Mouse (Mus musculus) thymus, postnatal 25 days (tissue): ENCODE measurements around the gene Aire.
A peak's percentile ranks its signal among the peaks of the same experiment; 100 is the strongest.
"Not testable (repeated sequence)": the region's sequence is repeated elsewhere in the genome, so short reads cannot be mapped to it uniquely, and the experiment has no call there.

Source experiments
- DNase-seq: peaks from one replicate; pipeline ENCODE4 v3.0.0; 2022

Aire gene

GRCm38 (mm10) chr10:78049519-78050035, 6.2 kb upstream of the Aire start:
- DNase-seq = no peak

DNA sequence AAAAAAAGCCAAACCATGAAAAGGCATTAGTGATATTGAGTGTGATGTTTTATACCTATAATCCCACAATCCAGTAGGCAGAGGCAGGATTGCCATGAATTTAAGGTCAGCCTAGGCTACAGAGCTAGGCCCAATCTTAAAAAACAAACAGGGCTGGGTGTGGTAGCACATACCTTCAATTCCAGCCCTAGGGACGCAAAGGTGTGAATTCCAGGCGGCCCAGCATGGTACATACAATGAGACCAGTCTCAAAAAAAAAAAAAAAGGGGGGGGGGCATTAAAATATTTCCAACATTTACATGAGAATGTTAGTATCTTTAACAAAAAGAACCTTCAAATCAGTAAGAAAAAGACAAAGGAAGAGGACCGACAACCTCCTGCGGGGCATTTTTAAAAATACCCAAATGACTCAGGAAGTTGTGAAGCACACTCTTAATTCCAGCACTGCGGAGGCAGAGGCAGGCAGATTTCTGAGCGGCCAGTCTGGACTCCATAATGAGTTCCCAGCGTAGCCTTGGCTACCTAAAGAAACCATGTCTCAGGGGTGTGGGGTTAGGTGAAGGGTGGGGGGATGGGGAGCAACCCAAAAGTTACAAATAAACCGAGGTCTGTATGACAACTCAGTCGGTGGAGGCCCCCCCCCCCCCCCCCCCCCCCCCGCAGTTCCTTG, 4.8 kb upstream of the Aire start:
- DNase-seq = no peak

DNA sequence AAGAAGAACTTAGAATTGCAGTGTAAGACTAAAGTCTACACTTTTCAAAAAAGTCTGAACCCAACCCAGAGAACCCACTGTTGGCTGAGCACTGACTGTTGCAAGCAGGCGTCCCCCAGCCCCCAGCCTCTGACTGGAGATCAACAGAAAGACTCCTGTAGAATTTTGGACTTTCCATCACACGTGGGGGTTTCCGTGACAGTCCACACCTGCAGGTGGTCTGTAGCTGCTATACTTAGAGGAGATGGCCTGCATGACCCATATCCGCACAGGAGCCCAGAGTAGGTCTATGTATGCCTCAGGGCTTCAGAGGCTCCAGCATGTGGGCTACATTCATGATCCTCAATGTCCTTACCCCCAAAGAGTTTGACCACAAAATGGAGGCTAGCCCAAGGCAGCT, 3.0 kb upstream of the Aire start:
- DNase-seq = no peak

DNA sequence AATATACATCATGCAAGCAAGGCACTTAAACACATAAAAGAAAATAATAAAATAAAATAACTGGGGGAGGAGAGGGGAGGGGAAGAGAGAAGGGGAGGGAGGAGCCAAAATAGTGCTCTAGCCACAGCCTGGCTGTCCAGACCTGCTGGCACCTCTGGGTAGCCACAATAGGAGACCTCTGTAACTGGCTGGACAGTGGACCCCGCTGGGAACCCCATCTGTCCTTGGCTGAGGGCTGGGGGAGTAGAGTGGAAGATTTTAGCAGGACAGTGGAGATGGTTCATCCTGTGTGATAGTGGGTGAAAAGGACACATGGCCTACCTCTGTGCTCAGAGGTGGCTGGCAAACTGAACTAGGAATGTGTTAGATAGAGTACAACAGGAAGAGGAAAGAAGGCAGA, 1.1 kb upstream of the Aire start:
- DNase-seq = no peak

DNA sequence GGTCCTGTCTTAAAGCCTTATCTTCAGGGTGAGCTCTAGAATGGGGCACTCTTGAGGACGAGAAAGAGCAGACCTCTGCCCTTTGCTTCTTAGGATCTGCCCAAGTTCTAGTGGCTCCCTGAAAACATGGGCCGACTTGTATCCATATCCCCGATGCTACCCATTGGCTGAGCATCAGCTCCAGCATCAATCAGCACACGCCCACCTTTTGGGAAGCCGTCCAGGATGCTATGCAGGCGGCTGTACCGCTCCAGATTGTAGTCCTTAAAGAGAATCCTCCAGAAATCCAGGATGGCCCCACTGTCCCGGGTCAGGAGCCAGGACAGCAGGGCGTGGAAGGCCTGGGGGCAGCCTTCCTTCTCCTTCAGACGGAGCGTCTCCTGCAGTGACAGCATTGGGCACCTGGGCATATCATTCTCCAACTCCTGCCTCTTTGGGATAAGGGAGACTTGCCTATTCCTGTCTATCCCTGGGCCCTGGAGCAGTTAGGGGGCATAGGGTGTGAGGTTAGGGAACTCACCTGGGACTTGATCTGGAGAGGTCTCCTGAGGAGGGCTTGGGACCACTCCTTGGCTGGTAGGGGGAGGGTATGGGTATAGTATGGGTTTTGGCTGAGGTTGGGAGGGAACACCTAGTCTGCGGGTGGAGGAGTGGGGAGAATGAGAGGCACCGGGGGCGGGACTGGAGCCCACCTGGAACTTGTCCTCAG, 559 bp downstream of the Aire start:
- DNase-seq = no peak

DNA sequence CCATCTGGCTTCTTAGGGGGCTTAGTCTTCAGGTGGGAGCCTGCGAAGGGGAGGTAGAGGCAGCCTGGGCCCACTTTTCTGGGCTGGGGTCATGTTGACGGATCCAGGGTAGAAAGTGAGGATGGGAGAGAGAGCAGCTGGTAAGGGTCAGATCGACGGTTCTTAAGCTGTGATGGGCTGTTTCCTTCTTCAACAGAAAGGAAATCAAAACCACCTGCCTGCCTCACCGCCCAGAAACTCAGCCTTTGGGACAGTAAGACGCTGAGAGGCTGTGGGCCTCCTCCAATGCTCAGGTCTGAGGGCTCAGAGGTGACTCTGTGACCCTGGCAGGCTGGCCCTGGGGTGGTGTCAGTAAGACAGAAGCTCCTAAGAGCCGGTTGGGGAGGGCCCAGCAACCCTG, 1.3 kb downstream of the Aire start:
- no peak for DNase-seq

GRCm38 (mm10) chr10:78041647-78042046, 1.8 kb downstream of the Aire start, which contains the start of gene Dnmt3l:
Gene Dnmt3l, plus strand, starts transcription at chr10:78041947.
- DNase-seq = no peak

DNA sequence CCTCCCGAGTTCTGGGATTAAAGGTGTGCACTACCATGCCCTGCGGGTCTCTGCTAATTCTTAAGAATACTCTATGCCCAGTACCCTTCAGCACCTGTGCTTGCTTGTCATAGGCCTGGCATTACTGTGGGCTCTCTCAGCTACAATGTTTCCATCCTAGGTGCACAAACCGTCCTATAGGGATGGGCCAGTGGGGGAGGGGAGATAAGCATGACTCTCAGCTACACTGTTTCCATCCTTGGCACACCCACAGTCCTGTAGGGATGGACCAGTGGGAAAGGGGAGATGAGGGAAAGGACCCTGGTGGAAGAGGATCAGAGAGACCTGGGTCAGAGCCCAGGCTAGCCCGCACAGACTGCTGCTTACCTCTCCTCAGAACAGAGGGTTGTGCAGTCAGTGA, 6.3 kb downstream of the Aire start:
- no peak for DNase-seq

GRCm38 (mm10) chr10:78031987-78032386, 11.4 kb downstream of the Aire start:
- DNase-seq = no peak

DNA sequence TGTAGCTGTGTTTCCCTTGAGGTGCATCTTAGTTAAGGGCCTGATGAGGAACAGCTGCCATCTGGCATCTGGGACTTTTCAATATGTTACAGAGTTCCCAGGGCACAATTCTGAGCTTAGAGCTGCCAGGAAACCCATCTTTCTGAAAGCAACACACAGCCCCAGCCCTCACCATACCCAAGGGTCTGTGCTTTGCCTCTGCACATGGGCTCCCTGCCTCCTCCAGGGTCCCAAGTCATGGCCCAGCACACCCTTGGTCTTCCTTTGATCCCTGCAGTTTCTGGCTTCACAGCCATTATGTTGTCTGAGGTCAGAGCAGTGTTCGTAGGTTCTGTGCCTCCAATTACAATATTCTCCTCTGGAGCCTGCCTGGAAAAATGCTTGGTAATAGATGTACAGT, 14.3 kb downstream of the Aire start:
- DNase-seq = no peak

- peak; percentile 64 for DNase-seq
Observed at GRCm38 (mm10) chr10:78028129-78028528, 15.3 kb downstream of the Aire start.

GRCm38 (mm10) chr10:78025453-78025852, 18.0 kb downstream of the Aire start:
- DNase-seq = not testable (repeated sequence)

DNA sequence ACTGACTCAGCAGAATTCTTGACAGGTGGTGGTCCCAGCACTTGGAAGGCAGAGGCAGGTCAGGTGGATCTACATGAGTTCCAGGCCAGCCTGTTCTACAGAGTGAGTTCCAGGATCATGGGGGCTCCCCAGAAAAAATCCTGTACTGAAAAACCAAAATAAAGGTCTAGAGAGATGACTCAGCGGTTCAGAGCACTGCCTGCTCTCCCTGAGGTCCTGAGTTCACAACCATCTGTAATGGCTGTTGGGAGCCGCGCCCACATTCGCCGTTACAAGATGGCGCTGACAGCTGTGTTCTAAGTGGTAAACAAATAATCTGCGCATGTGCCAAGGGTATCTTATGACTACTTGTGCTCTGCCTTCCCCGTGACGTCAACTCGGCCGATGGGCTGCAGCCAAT, 23.4 kb downstream of the Aire start:
- DNase-seq = not testable (repeated sequence)

DNA sequence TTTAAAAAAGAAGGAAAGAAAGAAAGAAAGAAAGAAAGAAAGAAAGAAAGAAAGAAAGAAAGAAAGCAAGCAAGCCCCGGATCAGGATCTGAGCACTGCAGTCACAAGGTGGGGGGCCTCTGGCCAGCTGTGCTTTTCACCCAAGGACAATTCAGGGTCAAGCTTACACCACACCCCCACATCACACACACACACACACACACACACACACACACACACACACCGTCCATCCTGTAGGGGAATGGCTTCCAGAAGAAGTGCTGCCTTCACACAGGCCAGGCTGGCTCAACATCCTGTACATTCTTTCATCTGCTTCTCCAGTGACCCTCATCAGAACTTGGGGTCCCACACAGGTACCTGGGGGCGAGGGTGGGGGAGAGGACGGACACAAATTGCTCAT, 24.1 kb downstream of the Aire start:
- DNase-seq = no peak

- peak; percentile 69 for DNase-seq
Observed at GRCm38 (mm10) chr10:78018797-78019203, 24.6 kb downstream of the Aire start.

GRCm38 (mm10) chr10:78016366-78016765, 27.0 kb downstream of the Aire start:
- DNase-seq = no peak

DNA sequence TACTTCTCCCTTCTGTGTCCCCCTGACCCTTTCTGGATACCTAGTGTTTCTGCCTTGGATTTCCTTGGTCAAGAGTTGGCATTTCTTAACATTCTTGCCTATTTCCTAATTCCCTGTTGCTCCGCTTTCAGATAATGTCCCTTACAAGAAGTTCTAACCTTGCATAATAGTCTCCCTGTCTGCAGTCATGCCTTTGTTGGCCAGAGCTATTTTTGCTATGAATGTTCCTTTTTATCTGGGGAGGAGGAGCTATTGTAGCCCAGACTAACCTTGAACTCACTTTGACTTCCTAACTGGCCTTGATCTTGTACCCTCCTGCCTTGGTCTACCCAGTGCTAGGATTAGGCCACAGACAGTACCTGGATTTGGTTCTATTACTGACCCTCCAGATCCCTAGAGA, 27.9 kb downstream of the Aire start:
- no peak for DNase-seq

DNA sequence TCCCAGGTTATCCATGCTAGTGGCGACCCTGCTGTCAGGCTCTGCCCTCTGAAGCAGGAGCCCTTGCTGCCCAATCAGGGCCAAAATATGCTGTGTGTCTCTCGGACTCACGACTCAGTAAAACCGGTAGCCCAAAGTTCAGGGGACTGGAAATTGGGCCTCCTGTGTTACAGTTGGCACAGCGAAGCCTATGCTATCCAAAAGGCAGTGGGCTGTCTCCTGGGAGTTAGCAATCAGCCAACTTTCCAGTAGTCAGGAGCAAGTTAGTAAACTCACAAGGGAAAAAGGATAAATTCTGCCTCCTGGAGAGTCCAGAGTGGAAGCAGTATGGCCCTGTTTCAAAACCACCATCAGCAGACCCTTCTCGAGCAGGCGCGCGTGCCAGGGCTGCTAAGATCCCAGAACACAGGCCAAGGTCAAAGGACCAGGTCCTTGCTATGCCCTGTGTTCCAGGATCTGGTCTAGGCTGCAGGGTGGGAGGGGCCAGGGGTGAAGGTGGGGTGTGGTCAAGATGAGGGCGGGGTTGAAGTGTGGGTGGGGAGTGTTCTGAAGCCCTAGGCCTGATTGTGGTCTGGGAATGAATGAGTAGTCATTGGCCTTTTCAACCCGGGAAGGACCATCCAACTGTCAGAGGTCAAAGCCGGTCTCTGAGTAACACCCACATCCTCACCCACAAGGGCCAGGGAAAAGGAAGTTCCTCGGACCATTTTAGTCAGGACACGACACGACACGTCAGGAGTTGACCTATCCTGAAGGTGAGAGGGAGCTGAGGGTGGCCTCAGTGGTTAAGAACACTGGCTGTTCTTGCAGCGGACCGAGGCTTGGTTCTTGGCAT, 30.5 kb downstream of the Aire start:
- no peak for DNase-seq

GRCm38 (mm10) chr10:78011116-78011515, 32.3 kb downstream of the Aire start:
- not testable (repeated sequence) for DNase-seq

- DNase-seq = peak; percentile 10
Observed at GRCm38 (mm10) chr10:78010335-78010734, 33.1 kb downstream of the Aire start.

DNA sequence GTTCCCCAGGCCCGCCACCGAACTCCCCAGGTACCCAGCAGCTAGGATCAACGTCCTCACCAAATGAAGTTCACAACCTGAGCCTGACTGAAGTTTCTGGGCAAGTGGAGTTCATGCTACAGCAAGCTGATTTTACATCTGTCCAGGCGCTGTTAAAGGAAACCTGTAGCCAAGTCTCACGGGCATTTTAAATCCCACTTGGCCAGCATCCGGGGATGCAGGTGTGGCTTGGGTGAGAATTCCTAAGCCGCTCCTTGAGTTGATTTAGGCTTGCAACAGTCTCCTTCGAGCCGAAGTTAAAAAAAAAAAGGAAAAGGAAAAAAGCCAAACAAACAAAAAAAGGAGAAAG, 33.5 kb downstream of the Aire start, which contains the start of gene Pfkl:
TSS of gene Pfkl (minus strand) at position 139 of the 349 bp plus-strand sequence.
- no peak for DNase-seq

GRCm38 (mm10) chr10:78009184-78009944, 34.0 kb downstream of the Aire start:
- DNase-seq = peak; percentile 96

DNA sequence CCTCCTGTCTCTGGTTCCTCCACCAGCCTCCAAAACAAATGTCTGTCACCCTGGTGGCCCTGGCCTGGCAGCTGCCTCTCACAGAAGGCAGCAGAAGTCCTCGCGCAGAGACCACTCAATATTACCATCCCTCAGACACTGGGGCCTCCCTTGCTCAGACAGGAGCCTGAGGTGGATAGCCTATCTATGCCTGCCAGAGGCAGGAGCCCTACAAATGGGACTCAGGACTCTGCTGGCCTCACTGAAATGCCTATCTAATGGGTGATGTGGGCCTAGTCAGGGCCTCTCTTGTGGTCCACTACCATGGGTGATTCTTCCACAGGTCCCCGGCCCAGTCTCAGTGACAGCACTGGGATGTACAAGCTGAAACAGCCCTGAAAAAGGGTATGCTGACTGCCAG, 35.2 kb downstream of the Aire start:
- DNase-seq = no peak
